Mouse (Mus musculus) MEL (cell line): ENCODE results near the gene Fam221b. TPM values are rescaled to one million over a fixed set of nuclear protein-coding genes. Genes with fewer than 3 reads are reported as not detected.

ENCODE experiments used
- DNase-seq: peaks from one replicate; pipeline ENCODE4 v3.0.0; 2011; ENCODE audit warnings: low read depth, low spot score
- H3K27ac ChIP-seq: 2 replicates; pipeline ENCODE4 v1.5.1; 2012; ENCODE audit warnings: low read depth, mild to moderate bottlenecking, control low read depth, low read length, moderate library complexity; ENCODE audit not compliant: control insufficient read depth
- H3K27me3 ChIP-seq, 2 experiments: fragments of 150-350 bp in 1 of 2; sonication (generic) in 1 of 2; 2 replicates each; pipeline ENCODE4 v1.6.1; 2012; ENCODE audit warnings: low read length in 2 of 2, mild to moderate bottlenecking in 2 of 2, improper control_type of control experiment in 1 of 2, moderate library complexity in 1 of 2; ENCODE audit not compliant: insufficient read depth in 2 of 2, control insufficient read depth in 1 of 2
- H3K36me3 ChIP-seq, 2 experiments: 2 replicates each; pipeline ENCODE4 v1.6.1; 2012 to 2014; ENCODE audit warnings: low read length in 2 of 2, improper control_type of control experiment in 1 of 2, inconsistent platforms in 1 of 2, mild to moderate bottlenecking in 1 of 2; ENCODE audit not compliant: insufficient read depth in 2 of 2, control insufficient read depth in 1 of 2
- H3K4me1 ChIP-seq, 2 experiments: fragments of 150-350 bp in 1 of 2; sonication (generic) in 1 of 2; 2 replicates each; pipeline ENCODE4 v1.6.1; 2012; ENCODE audit warnings: low read length in 2 of 2, improper control_type of control experiment in 1 of 2, mild to moderate bottlenecking in 1 of 2; ENCODE audit not compliant: insufficient read depth in 2 of 2, control insufficient read depth in 1 of 2
- H3K4me3 ChIP-seq, 2 experiments: fragments of 150-350 bp in 1 of 2; sonication (generic) in 1 of 2; 2 replicates each; pipeline ENCODE4 v1.5.1; 2012; ENCODE audit warnings: low read depth in 2 of 2, low read length in 2 of 2, mild to moderate bottlenecking in 2 of 2, moderate library complexity in 2 of 2, control low read depth in 1 of 2, improper control_type of control experiment in 1 of 2; ENCODE audit not compliant: control insufficient read depth in 1 of 2, insufficient read depth in 1 of 2
- H3K79me2 ChIP-seq: 2 replicates; pipeline ENCODE4 v1.6.1; 2012; ENCODE audit warnings: mild to moderate bottlenecking, low read length, moderate library complexity; ENCODE audit not compliant: control insufficient read depth, poor library complexity, insufficient read depth
- H3K9ac ChIP-seq: 2 replicates; pipeline ENCODE4 v1.6.1; 2012; ENCODE audit warnings: low read depth, mild to moderate bottlenecking, control low read depth, low read length, moderate library complexity; ENCODE audit not compliant: control insufficient read depth, poor library complexity, severe bottlenecking
- H3K9me3 ChIP-seq: fragments of 150-350 bp; sonication (generic); replicated peaks from 2 replicates; pipeline ENCODE4 v1.6.1; 2012; ENCODE audit warnings: mild to moderate bottlenecking, low read length, improper control_type of control experiment, moderate library complexity; ENCODE audit not compliant: insufficient read depth
- CHD2 ChIP-seq: IDR thresholded peaks from 2 replicates; pipeline ENCODE4 v1.6.1; 2011; ENCODE audit warnings: low read length, improper control_type of control experiment
- CTCF ChIP-seq, 3 experiments: IDR thresholded peaks in 2 of 3; conservative IDR thresholded peaks in 1 of 3; 2 replicates each; pipeline ENCODE4 v1.5.1; 2011 to 2012; ENCODE audit warnings: low read length in 3 of 3, low read depth in 2 of 3, mild to moderate bottlenecking in 2 of 3, improper control_type of control experiment in 1 of 3, inconsistent platforms in 1 of 3, mixed read lengths in 1 of 3, moderate library complexity in 1 of 3; ENCODE audit not compliant: control insufficient read depth in 1 of 3, insufficient read depth in 1 of 3, poor library complexity in 1 of 3, severe bottlenecking in 1 of 3
- E2F4 ChIP-seq: IDR thresholded peaks from 2 replicates; pipeline ENCODE4 v1.6.1; 2011; ENCODE audit warnings: low read depth, low read length, improper control_type of control experiment, borderline replicate concordance
- ELF1 ChIP-seq: IDR thresholded peaks from 2 replicates; pipeline ENCODE4 v1.6.1; 2014; ENCODE audit warnings: low read depth, mild to moderate bottlenecking, inconsistent platforms, low read length, improper control_type of control experiment, moderate library complexity
- GABPA ChIP-seq: IDR thresholded peaks from 2 replicates; pipeline ENCODE4 v1.6.1; 2012; ENCODE audit warnings: low read depth, mild to moderate bottlenecking, inconsistent platforms, low read length, improper control_type of control experiment, moderate library complexity
- GATA1 ChIP-seq: IDR thresholded peaks from 2 replicates; pipeline ENCODE4 v1.6.1; 2011; ENCODE audit warnings: low read depth, low read length, improper control_type of control experiment
- HCFC1 ChIP-seq: IDR thresholded peaks from 2 replicates; pipeline ENCODE4 v1.6.1; 2012; ENCODE audit warnings: low read depth, mild to moderate bottlenecking, inconsistent platforms, low read length, improper control_type of control experiment, moderate library complexity
- MXI1 ChIP-seq: IDR thresholded peaks from 2 replicates; pipeline ENCODE4 v1.6.1; 2011; ENCODE audit warnings: mild to moderate bottlenecking, low read depth, low read length, improper control_type of control experiment
- MYB ChIP-seq: IDR thresholded peaks from 2 replicates; pipeline ENCODE4 v1.6.1; 2011; ENCODE audit warnings: mild to moderate bottlenecking, low read depth, low read length, improper control_type of control experiment
- MYC ChIP-seq: IDR thresholded peaks from 2 replicates; pipeline ENCODE4 v1.6.1; 2011; ENCODE audit warnings: low read depth, mild to moderate bottlenecking, low read length, improper control_type of control experiment, moderate library complexity
- RAD21 ChIP-seq: IDR thresholded peaks from 2 replicates; pipeline ENCODE4 v1.6.1; 2011; ENCODE audit warnings: mild to moderate bottlenecking, low read depth, low read length, improper control_type of control experiment
- SIN3A ChIP-seq: IDR thresholded peaks from 2 replicates; pipeline ENCODE4 v1.6.1; 2012; ENCODE audit warnings: low read length, improper control_type of control experiment, inconsistent platforms
- SMC3 ChIP-seq: IDR thresholded peaks from 2 replicates; pipeline ENCODE4 v1.6.1; 2011; ENCODE audit warnings: low read depth, low read length, improper control_type of control experiment
- USF1 ChIP-seq: IDR thresholded peaks from 2 replicates; pipeline ENCODE4 v1.6.1; 2014; ENCODE audit warnings: low read depth, mild to moderate bottlenecking, inconsistent platforms, low read length, improper control_type of control experiment, moderate library complexity
- ZC3H11A ChIP-seq: IDR thresholded peaks from 2 replicates; pipeline ENCODE4 v1.6.1; 2012; ENCODE audit warnings: low read depth, mild to moderate bottlenecking, inconsistent platforms, low read length, improper control_type of control experiment
- ZKSCAN1 ChIP-seq: IDR thresholded peaks from 2 replicates; pipeline ENCODE4 v1.6.1; 2012; ENCODE audit warnings: low read depth, mild to moderate bottlenecking, inconsistent platforms, low read length, improper control_type of control experiment, moderate library complexity
- ZNF384 ChIP-seq: IDR thresholded peaks from 2 replicates; pipeline ENCODE4 v1.6.1; 2012; ENCODE audit warnings: low read depth, mild to moderate bottlenecking, inconsistent platforms, low read length, improper control_type of control experiment
- polyA plus RNA-seq, 2 experiments: library from polyadenylated mRNA; stranded (reverse) in 1 of 2; unstranded in 1 of 2; fragments of >175 nt in 1 of 2; fragments of >200 nt in 1 of 2; gene quantifications; 2 replicates each; pipeline versions ENCODE4 v1.2.1 to v1.2.4; 2012; ENCODE audit warnings: low replicate concordance in 2 of 2, low read depth in 1 of 2; ENCODE audit not compliant: insufficient read length in 2 of 2, insufficient read depth in 1 of 2, missing spikeins in 1 of 2
- total RNA-seq: library from RNA; depleted of rRNA; stranded (reverse); fragments of 300-350 nt; gene quantifications from 2 replicates; pipeline ENCODE4 v1.2.3, GENCODE M21; 2012

Gene Fam221b
- total and polyA plus RNA-seq, 3 experiments = 0.10 to 8.8 TPM; not detected in 1

DNA sequence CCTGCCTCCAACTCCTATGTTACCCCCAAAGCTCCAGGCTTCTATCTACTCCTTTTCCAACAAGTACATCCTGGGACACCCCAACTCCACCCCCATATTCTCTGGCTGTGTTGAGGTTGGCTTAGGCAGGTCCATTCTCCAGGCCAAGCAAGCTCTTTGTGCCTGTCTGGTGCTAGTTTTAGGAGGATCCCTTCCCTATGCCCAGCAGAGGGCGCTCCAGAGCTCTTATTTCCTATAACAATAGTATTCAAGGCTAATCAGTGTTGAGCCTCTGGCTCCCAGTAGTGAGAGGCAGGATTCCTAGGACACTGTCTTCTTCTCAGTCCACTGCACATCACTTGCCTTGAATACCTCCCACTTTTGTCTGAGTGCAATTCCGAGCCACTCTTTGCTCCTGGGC, 3.1 kb upstream of the Fam221b start (continued):
- TF ChIP-seq GABPA (no peak), HCFC1 (no peak), E2F4 (no peak), ELF1 (0 out of 2 replicates have a peak, but pooled peaks have one; percentile 21), MYB (no peak), MYC (no peak), USF1 (no peak)

DNA sequence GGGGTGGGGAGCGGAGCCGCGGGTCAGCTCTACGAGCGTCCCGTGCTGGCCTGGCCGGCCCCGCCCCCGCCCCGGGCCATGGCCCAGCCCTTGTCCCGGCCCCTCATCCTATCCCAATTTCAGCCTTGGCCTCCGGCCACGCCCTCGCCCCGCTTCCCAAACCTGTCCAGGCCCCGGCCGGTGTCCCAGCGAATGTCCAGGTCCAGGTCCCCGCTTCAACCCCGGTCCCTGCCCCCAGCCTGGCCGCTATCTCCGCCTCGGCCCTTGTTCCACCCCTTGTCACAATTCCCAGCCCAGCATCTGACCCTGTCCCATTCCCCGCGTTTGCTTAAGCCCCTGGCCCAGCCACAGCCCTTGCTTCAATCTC, 466 bp upstream of the Fam221b start:
- TF ChIP-seq SIN3A (0 out of 2 replicates have a peak, but pooled peaks have one; percentile 3), CHD2 (no peak)
- TF ChIP-seq, all 39 proteins: peak for 1
- H3K27ac ChIP-seq = no peak overlapping the region
- H3K36me3 ChIP-seq = no peaks in the 10 kb centered on the region; a peak in 1 of 4 replicates
- H3K9ac ChIP-seq = peak overlapping the region; percentile 74
- no peaks in the 10 kb centered on the region; the same call in 1 of the 2 replicates for H3K79me2 ChIP-seq
- H3K4me1 ChIP-seq = peaks cover 0 to 12% of the 10 kb centered on the region in 2 experiments; a peak in 2 of 4 replicates
- H3K27me3 ChIP-seq = peaks cover 0 to 1% of the 10 kb centered on the region in 2 experiments; a peak in 1 of 4 replicates
- peak overlapping the region; percentile 78 to 87 for H3K4me3 ChIP-seq
- no peak for DNase-seq
- no peaks in the 10 kb centered on the region for H3K9me3 ChIP-seq

DNA sequence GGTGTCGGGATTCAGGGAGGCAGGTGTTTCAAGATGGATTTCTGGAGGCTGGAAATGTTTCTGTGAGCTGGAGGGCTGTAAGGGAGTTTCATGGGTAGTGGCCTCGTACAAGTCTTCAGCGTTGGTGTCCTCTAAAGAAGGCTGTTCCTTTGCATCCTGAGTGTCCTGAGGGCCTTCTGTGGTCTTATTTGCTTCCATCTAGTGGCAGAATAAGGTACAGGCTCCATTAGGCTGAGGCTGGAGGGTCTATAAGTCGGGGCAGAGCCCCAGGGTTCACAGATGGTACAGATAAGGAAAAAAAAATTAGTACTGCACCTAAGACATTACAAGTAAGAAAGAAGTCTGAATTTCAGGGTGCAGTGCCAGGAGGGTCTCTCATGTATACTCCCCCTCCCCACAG, 2.5 kb downstream of the Fam221b start:
- peak; percentile 58 for DNase-seq
- H3K36me3 ChIP-seq = no peaks in the 10 kb centered on the region; a peak in 1 of 4 replicates
- H3K27me3 ChIP-seq = peaks cover 6 to 14% of the 10 kb centered on the region in 2 experiments
- H3K4me1 ChIP-seq = peaks cover 0 to 12% of the 10 kb centered on the region in 2 experiments; a peak in 2 of 4 replicates
- no peak overlapping the region for H3K27ac ChIP-seq
- H3K79me2 ChIP-seq = no peaks in the 10 kb centered on the region; the same call in 1 of the 2 replicates
- TF ChIP-seq RAD21 = peak; percentile 56
- TF ChIP-seq MYB = no peak
- TF ChIP-seq ZC3H11A = peak; percentile 67
- peak; percentile 87 for TF ChIP-seq SMC3
- TF ChIP-seq CTCF (IDR thresholded peaks at IDR 0.05 in 2 of 3, conservative IDR thresholded peaks at IDR 0.05 in 1 of 3; ENCODE audit: control insufficient read depth in 1 of 3, insufficient read depth in 1 of 3, low read depth in 2 of 3, low read length in 3 of 3, poor library complexity in 1 of 3, severe bottlenecking in 1 of 3) = peak; percentile 41 to 71 (median 55); a peak in 5 of 6 replicates
- no peak for TF ChIP-seq GATA1
- TF ChIP-seq ZNF384 = 0 out of 2 replicates have a peak, but pooled peaks have one; percentile 25
- no peak for TF ChIP-seq MXI1
- no peak for TF ChIP-seq ZKSCAN1
- no peak overlapping the region for H3K4me3 ChIP-seq
- H3K9ac ChIP-seq = no peak overlapping the region
- H3K9me3 ChIP-seq = no peaks in the 10 kb centered on the region
